Mouse (Mus musculus) cerebellum, postnatal 25 days (tissue): ENCODE measurements around the gene Tpra1.

ENCODE experiments used
- DNase-seq, 2 experiments: peaks; one replicate each; pipeline ENCODE4 v3.0.0; 2021; ENCODE audit warnings: mixed read lengths in 2 of 2

Tpra1 gene

DNA sequence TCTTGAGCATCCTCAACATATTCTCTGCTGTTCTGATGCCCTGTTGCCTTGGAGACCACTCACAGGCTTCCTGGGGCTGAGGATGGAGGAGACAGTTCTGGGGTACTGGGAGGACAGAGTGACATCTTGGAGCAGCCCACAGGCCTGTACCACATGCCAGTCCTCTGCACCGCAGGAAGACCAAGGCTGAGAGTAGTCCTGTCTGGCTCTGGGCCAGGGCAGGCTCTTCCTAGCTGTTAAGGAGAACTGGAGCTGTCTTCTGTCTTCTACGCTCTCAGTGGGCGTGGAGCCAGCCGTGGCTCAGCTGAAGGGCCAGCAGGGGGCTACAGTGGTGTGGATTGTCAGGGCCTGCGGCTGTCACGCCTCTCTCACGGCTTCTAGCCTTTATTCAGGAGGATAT is 57.8 kb downstream of the Tpra1 start:
- DNase-seq: peak; percentile 75 to 85

DNA sequence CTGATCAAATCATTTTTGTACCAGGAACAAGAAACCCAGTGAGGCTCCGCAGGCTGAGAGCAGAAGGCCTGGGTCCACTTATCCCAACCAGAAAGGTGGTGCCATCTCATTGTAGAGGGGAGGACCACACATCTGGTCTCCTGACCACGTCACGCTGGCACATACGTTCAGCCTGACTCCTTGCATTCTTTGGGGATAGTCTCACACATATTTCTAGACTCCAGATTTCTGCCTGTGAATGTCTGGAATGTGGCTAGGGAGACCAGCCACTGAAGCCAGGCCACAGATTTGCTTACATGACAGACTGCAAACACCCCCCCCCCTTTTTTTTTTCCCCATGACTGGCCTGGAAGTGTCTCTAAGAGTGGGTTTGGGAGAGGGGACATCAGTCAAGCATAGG is 58.9 kb downstream of the Tpra1 start:
- DNase-seq: no peak
